Mouse (Mus musculus): ENCODE results near the gene Stpg2. TPM values are rescaled to one million over a fixed set of nuclear protein-coding genes. Genes with fewer than 3 reads are reported as not detected.
"Not testable (repeated sequence)": the region's sequence is repeated elsewhere in the genome, so short reads cannot be mapped to it uniquely, and the experiment has no call there.

Gene Stpg2
- polyA plus RNA-seq, 1 experiment from 2014 or later: 0.09 TPM

- H3K4me1 ChIP-seq: 0 out of 2 replicates have a peak, but pooled peaks cover 3% of the 10 kb centered on the region
- WGBS: 54% methylated on average over 6 of the region's 6 CpGs
- no peaks in the 10 kb centered on the region for H3K9me3 ChIP-seq
- H3K27me3 ChIP-seq (replicated peaks; ENCODE audit: low read depth, poor library complexity, severe bottlenecking): no peaks in the 10 kb centered on the region
- H3K27ac ChIP-seq (replicated peaks): no peak overlapping the region
- H3K4me3 ChIP-seq: no peak overlapping the region
- no peak for DNase-seq (ENCODE audit: low spot score)
- no peaks in the 10 kb centered on the region for H3K36me3 ChIP-seq (replicated peaks)
Observed at GRCm38 (mm10) chr3:139509275-139509985, 303.9 kb downstream of the Stpg2 start.

GRCm38 (mm10) chr3:139578496-139578895 is 373.0 kb downstream of the Stpg2 start:
- Histone ChIP-seq H3K4me3 (no peak overlapping the region), H3K27me3 (replicated peaks; ENCODE audit: low read depth, poor library complexity, severe bottlenecking) (no peaks in the 10 kb centered on the region), H3K4me1 (no peaks in the 10 kb centered on the region), H3K36me3 (replicated peaks) (no peaks in the 10 kb centered on the region), H3K9me3 (no peaks in the 10 kb centered on the region), H3K27ac (replicated peaks) (no peak overlapping the region)
- 96% methylated on average over 2 of the region's 2 CpGs for WGBS
- no peak for DNase-seq (ENCODE audit: low spot score)

- no peaks in the 10 kb centered on the region for H3K9me3 ChIP-seq
- H3K27me3 ChIP-seq (replicated peaks; ENCODE audit: low read depth, poor library complexity, severe bottlenecking): no peaks in the 10 kb centered on the region
- no peak overlapping the region for H3K27ac ChIP-seq (replicated peaks)
- no peaks in the 10 kb centered on the region for H3K4me1 ChIP-seq
- no peak for DNase-seq (ENCODE audit: low spot score)
- no peak overlapping the region for H3K4me3 ChIP-seq
- H3K36me3 ChIP-seq (replicated peaks): no peaks in the 10 kb centered on the region
Observed at GRCm38 (mm10) chr3:139581298-139581697, 375.8 kb downstream of the Stpg2 start.

GRCm38 (mm10) chr3:139599508-139599907 is 394.0 kb downstream of the Stpg2 start:
- no peaks in the 10 kb centered on the region for H3K9me3 ChIP-seq
- 86% methylated on average over 3 of the region's 3 CpGs for WGBS
- H3K4me1 ChIP-seq: no peaks in the 10 kb centered on the region

GRCm38 (mm10) chr3:139608267-139608666 is 402.8 kb downstream of the Stpg2 start:
- DNase-seq (ENCODE audit: low spot score); H3K27me3 ChIP-seq (replicated peaks; ENCODE audit: low read depth, poor library complexity, severe bottlenecking); H3K4me3 ChIP-seq; H3K36me3 ChIP-seq (replicated peaks); H3K27ac ChIP-seq (replicated peaks); H3K4me1 ChIP-seq; H3K9me3 ChIP-seq: not testable (repeated sequence)

More at GRCm38 (mm10) chr3:139599508-139599907, 394.0 kb downstream of the Stpg2 start:
- no peaks in the 10 kb centered on the region for H3K36me3 ChIP-seq (replicated peaks)
- no peak overlapping the region for H3K4me3 ChIP-seq
- H3K27me3 ChIP-seq (replicated peaks; ENCODE audit: low read depth, poor library complexity, severe bottlenecking): no peaks in the 10 kb centered on the region
- no peak for DNase-seq (ENCODE audit: low spot score)
- H3K27ac ChIP-seq (replicated peaks): no peak overlapping the region

GRCm38 (mm10) chr3:139614641-139615040 is 409.1 kb downstream of the Stpg2 start:
- WGBS: 68% methylated on average over 3 of the region's 3 CpGs
- H3K27ac ChIP-seq (replicated peaks): no peak overlapping the region
- no peak for DNase-seq (ENCODE audit: low spot score)
- no peaks in the 10 kb centered on the region for H3K36me3 ChIP-seq (replicated peaks)
- no peaks in the 10 kb centered on the region for H3K9me3 ChIP-seq
- H3K27me3 ChIP-seq (replicated peaks; ENCODE audit: low read depth, poor library complexity, severe bottlenecking): no peaks in the 10 kb centered on the region
- no peak overlapping the region for H3K4me3 ChIP-seq
- no peaks in the 10 kb centered on the region for H3K4me1 ChIP-seq

GRCm38 (mm10) chr3:139615791-139616190 is 410.3 kb downstream of the Stpg2 start:
- 92% methylated on average over 7 of the region's 7 CpGs for WGBS
- H3K27me3 ChIP-seq (replicated peaks; ENCODE audit: low read depth, poor library complexity, severe bottlenecking): no peaks in the 10 kb centered on the region
- no peak overlapping the region for H3K4me3 ChIP-seq
- no peak overlapping the region for H3K27ac ChIP-seq (replicated peaks)
- H3K4me1 ChIP-seq: no peaks in the 10 kb centered on the region
- no peak for DNase-seq (ENCODE audit: low spot score)
- H3K36me3 ChIP-seq (replicated peaks): no peaks in the 10 kb centered on the region
- no peaks in the 10 kb centered on the region for H3K9me3 ChIP-seq

GRCm38 (mm10) chr3:139637887-139638286 is 432.4 kb downstream of the Stpg2 start:
- H3K27ac ChIP-seq (replicated peaks): no peak overlapping the region
- H3K4me3 ChIP-seq: no peak overlapping the region
- no peaks in the 10 kb centered on the region for H3K36me3 ChIP-seq (replicated peaks)
- H3K9me3 ChIP-seq: no peaks in the 10 kb centered on the region
- DNase-seq (ENCODE audit: low spot score): no peak
- H3K4me1 ChIP-seq: no peaks in the 10 kb centered on the region
- 76% methylated on average over 8 of the region's 8 CpGs for WGBS
- no peaks in the 10 kb centered on the region for H3K27me3 ChIP-seq (replicated peaks; ENCODE audit: low read depth, poor library complexity, severe bottlenecking)

- H3K9me3 ChIP-seq: no peaks in the 10 kb centered on the region
- DNase-seq (ENCODE audit: low spot score): no peak
- no peak overlapping the region for H3K27ac ChIP-seq (replicated peaks)
- WGBS: 80% methylated on average over 4 of the region's 4 CpGs
- H3K4me3 ChIP-seq: no peak overlapping the region
- no peaks in the 10 kb centered on the region for H3K36me3 ChIP-seq (replicated peaks)
- no peaks in the 10 kb centered on the region for H3K27me3 ChIP-seq (replicated peaks; ENCODE audit: low read depth, poor library complexity, severe bottlenecking)
- H3K4me1 ChIP-seq: no peaks in the 10 kb centered on the region
Observed at GRCm38 (mm10) chr3:139651505-139651904, 446.0 kb downstream of the Stpg2 start.

- H3K4me1 ChIP-seq: no peaks in the 10 kb centered on the region
- no peak for DNase-seq (ENCODE audit: low spot score)
- WGBS: 77% methylated on average over 4 of the region's 4 CpGs
- H3K27me3 ChIP-seq (replicated peaks; ENCODE audit: low read depth, poor library complexity, severe bottlenecking): no peaks in the 10 kb centered on the region
- H3K36me3 ChIP-seq (replicated peaks): no peaks in the 10 kb centered on the region
- H3K27ac ChIP-seq (replicated peaks): no peak overlapping the region
- no peaks in the 10 kb centered on the region for H3K9me3 ChIP-seq
- no peak overlapping the region for H3K4me3 ChIP-seq
Observed at GRCm38 (mm10) chr3:139659416-139659815, 453.9 kb downstream of the Stpg2 start.

GRCm38 (mm10) chr3:139662241-139662640 is 456.7 kb downstream of the Stpg2 start:
- DNase-seq (ENCODE audit: low spot score): no peak
- no peaks in the 10 kb centered on the region for H3K4me1 ChIP-seq
- no peaks in the 10 kb centered on the region for H3K36me3 ChIP-seq (replicated peaks)
- H3K27me3 ChIP-seq (replicated peaks; ENCODE audit: low read depth, poor library complexity, severe bottlenecking): no peaks in the 10 kb centered on the region
- H3K9me3 ChIP-seq: no peaks in the 10 kb centered on the region
- H3K4me3 ChIP-seq: no peak overlapping the region
- H3K27ac ChIP-seq (replicated peaks): no peak overlapping the region

- WGBS: 87% methylated on average over 5 of the region's 5 CpGs
- H3K36me3 ChIP-seq (replicated peaks): no peaks in the 10 kb centered on the region
- no peak overlapping the region for H3K4me3 ChIP-seq
- no peak for DNase-seq (ENCODE audit: low spot score)
- H3K4me1 ChIP-seq: no peaks in the 10 kb centered on the region
- no peaks in the 10 kb centered on the region for H3K27me3 ChIP-seq (replicated peaks; ENCODE audit: low read depth, poor library complexity, severe bottlenecking)
- no peak overlapping the region for H3K27ac ChIP-seq (replicated peaks)
- H3K9me3 ChIP-seq: no peaks in the 10 kb centered on the region
Observed at GRCm38 (mm10) chr3:139663712-139664245, 458.3 kb downstream of the Stpg2 start.

GRCm38 (mm10) chr3:139665047-139665446 is 459.6 kb downstream of the Stpg2 start:
- no peak overlapping the region for H3K4me3 ChIP-seq
- H3K9me3 ChIP-seq: no peaks in the 10 kb centered on the region
- DNase-seq (ENCODE audit: low spot score): no peak
- H3K27me3 ChIP-seq (replicated peaks; ENCODE audit: low read depth, poor library complexity, severe bottlenecking): no peaks in the 10 kb centered on the region
- H3K27ac ChIP-seq (replicated peaks): no peak overlapping the region
- no peaks in the 10 kb centered on the region for H3K4me1 ChIP-seq
- 93% methylated on average over 3 of the region's 3 CpGs for WGBS
- H3K36me3 ChIP-seq (replicated peaks): no peaks in the 10 kb centered on the region

Measured in embryonic facial prominence, embryonic 10.5 days (tissue).